Mouse (Mus musculus): ENCODE measurements around the gene Chrnb2.

The Chrnb2 gene

DNA sequence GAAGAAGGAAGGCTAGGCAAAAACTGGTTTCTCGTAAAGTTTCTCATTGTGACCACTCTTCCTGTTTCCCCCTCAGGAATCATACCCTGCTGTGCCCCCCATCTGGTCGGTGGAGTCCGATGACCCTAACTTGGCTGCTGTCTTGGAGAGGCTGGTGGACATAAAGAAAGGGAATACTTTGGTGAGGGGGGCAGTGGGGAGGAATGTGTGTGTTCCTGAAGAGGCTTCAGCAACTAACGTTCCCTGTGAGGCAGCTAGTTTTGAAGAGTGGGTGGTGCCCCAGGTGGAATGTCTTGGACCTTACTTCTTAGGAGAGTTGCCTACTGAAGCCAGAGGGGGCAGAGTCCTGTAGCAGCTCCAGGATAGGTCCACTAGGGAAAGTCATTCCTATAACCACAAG, 11.6 kb upstream of the Chrnb2 start:
- DNase-seq (ENCODE audit: low spot score), result no peak

DNA sequence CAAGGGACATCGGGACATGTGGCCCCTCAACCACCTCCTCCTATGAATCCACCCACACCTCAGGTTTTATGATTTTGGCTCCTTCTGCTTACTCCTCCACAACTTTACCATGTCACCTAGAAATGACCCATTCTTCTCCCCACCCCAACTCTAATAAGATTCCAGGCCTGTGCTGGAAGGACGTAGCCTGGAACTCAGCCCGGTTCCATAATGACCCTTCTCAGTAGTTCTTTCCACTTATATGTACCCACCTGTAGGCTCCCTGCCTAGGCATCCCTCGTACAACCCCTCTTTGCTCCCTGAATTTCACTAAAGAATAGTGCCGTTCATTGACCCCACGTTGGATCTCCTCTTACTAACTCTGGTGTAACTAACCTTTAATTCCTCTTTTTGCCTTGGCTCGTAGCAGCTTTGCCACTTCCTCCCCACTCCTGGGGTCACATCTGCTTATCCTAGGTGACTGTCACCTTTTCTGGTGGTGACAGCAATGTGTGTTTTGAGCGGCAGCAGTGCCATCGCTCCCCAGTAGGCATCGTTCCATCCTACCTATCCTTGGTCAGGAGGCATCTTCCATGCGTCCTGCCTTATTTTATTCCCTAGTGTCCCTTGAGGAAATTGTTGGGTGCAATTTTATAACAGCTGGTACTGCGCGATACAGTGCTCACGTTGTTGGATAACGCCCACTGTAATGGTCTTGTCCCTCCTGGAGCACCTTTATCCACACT, 10.0 kb upstream of the Chrnb2 start:
- no peak for DNase-seq (ENCODE audit: low spot score)

DNA sequence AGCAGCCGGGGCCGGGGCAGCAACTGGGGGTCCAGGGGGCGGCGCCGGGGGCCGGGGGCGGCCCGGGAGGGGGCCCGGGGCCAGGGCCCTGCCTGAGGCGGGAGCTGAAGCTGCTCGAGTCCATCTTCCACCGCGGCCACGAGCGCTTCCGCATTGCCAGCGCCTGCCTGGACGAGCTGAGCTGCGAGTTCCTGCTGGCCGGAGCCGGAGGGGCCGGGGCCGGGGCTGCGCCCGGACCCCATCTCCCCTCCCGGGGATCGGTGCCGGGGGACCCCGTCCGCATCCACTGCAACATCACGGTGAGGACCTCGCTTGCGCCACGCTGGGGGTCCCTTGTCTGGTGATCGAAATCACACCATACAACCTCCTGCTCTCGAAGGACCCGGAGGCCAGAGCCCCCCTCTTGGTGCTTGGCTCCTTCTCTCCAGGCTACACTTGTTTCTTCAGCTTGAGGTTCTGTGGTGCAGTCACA, 9.3 kb upstream of the Chrnb2 start:
- DNase-seq (ENCODE audit: low spot score), result peak; percentile 18

DNA sequence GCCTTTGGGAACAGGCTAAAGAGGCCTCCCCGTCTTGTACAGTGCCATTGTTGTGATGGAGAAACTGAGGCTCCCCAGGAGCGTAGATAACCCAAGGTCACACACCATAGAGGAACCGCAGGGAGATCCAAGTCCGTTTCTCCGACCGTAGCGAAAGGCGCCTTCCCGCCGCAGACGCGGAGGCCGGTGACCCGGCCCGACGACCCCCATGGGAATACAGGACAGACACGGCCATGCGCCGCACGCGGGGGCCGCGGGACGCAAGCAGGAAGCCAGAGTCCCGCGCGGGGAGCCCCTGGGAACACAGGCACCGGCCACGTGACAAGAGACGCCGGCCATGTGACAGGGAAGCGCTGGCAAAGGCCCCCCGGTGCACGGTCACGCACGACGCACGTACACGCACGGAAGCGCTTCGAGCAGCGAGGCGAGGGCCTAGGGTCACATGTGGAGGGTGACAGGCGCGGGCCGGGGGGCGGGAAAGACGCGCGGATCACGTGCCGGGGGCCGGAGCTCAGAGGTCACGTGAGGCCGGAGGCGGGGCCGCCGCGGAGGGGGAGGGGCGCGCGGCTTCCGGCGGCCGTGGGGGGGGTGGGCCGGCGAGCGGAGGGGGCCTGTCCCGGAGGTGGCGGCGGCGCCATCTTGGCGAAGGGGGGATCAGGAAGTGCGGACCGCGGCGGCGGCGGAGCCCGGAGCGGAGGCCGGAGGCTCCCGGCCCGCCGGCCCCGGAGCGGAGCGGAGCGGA, 8.7 kb upstream of the Chrnb2 start, which contains the start of gene Ube2q1:
Gene Ube2q1 (plus strand): TSS at position 649 of the 742 bp plus-strand sequence.
- DNase-seq (ENCODE audit: low spot score), result peak; percentile 78

DNA sequence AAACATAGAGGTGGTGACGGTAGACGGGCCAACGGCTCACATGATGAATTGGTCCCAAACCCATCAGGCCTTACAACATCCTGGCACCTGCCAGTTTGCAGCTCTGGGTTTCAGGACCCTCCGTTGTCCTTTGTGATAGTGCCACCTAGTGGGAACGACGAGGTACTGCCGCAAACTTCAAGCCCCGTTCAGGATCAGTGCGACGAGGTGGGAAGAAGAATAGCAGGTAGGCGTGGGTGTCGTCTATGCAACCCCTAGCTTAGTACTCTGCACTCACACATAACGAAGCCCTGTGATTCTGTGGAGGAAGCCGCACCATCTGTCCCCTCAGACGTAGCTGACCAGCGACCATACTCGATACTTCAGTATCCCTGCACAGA, 8.1 kb upstream of the Chrnb2 start:
- DNase-seq (ENCODE audit: low spot score), result peak; percentile 83

DNA sequence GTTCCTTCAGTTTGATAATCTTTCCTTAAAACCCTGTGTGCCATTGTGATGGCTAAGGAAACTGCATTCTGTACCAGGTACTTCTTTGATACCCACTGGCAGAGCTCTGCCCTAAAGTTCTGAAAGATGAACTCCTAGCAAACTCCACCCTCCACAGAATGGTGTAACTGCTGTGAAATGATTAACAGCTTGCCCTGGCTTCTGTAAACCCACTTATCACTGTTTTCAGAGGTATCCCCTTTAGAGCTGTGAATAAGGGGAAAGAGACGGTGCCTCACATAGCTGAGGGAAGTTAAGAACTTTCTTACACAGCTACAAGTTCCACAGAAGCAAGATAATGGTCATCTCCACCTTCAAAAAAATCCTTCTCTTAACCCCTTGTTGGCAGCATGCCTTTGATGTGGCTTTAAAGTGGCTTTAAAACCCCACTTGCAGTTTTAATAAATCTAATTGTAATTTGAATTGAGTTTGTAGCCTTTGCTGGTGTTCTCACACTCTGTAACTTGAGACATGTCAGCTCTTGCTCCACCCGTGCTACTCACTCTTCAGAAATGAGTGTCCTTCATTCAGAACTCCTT, 6.1 kb upstream of the Chrnb2 start:
- DNase-seq (ENCODE audit: low spot score), result no peak

DNA sequence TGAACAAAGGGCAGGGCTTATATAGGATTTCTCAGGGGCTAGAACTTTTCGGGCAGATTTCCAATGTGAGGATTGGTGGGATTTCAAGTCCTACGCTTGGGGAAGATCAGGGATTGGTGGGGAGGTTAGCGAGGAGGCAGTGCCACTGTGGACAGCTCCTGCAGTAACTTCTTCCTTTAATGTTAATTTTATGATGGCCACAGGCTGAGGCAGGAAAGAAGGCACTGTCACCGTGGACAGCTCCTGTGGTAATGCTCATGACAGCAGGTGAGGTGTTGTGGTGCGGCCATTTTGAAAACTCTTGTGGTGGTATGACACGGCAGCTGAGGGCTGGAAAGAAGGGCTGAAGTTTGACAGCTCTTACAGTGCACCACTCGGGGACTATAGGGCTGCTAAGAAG, 5.2 kb upstream of the Chrnb2 start:
- no peak for DNase-seq (ENCODE audit: low spot score)

DNA sequence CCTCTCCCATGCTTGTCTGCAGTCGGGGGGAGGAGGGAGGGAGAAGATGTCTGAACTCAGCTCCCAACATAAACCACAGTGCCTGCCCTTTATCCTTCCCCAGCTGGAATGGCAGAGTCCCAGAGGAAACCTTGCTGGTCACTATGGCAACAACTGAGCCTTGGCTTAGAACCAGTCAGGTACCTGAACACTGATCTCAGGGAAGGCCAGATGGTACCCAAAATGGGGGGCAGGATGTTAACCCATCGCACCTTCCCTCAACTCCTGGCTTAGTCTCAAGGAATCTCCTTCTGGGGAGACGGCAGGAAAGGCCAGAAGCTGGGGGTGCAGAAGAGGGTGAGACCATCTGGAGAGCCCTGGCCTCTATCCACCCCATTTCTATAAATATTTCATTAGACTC, 4.6 kb downstream of the Chrnb2 start:
- no peak for DNase-seq (ENCODE audit: low spot score)

DNA sequence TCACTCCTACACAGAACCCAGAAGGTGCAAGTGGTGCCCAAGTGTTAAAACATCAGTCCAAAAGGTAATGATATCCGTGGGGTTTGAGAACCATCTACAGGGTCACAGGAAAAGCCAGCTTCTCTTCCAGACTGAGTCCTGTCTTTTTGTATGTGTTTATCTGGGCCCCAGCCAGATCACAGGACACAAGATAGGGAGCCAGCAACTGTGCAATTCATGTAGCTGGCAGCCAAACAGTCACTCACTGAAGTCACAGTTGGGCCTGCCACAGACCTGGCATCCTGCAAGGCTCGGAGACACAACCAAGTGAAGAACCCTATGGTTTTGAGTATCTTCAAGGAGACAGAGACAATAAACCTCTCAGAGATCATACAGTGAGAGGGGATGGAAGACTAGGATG, 6.6 kb downstream of the Chrnb2 start:
- DNase-seq (ENCODE audit: low spot score), result no peak

DNA sequence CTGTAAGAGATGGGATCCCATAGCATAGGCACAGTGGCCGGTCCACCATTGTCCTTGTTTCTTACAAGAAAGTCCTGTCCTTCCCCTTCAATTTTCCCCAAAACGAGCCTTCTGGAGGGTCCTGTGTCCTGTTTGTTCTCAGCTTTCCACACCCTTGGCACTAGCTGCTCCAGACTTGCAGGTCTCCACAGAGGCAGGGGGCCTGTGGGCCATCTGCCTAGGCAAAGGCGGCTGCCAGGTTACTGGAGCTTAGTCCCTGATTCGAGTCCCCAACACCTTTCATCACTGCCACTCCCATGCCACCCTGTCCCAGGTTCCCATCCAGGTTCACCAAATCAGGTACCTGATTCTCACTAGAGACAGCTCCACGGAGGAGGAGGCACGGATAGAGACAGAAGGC, 9.1 kb downstream of the Chrnb2 start:
- DNase-seq (ENCODE audit: low spot score), result no peak

DNA sequence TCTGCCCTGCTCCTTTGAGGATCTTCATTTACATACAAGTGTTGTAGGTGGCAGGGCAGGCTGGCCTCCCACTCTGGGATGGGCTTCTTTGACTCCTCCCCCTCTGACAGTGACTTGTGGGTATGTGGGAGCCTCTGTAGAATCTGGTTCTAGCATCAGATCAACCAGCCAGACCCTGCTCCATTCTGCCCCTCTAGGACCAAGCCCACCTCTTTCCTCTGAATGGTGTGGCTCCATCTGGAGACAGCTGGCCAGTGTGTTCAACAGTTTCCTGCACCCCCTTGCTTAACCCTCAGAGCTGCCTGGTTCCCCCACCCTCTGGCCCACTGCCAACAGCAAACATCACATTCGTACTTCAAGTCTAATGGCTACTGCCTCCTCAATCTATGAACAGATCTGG, 12.1 kb downstream of the Chrnb2 start:
- DNase-seq (ENCODE audit: low spot score), result no peak

DNA sequence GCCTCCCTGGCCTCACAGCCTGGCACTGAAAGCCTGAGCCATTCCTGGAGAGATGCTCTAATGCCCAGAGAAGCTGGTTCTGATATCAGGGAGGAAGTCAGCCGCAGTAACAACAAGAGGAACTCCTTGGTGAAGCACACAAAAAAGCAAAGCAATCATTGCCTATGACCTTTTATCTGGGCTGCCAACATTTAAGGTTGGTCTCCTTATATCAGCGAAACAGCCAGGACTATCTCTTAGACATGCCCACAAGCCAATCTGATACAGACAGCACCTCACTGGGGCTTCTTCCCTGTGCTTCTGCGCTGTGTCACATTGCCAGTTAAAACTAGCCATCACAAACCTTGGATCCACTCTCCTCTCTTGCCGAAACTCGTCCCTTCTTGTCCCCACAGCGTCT, 25.9 kb downstream of the Chrnb2 start:
- DNase-seq (ENCODE audit: low spot score), result no peak

DNA sequence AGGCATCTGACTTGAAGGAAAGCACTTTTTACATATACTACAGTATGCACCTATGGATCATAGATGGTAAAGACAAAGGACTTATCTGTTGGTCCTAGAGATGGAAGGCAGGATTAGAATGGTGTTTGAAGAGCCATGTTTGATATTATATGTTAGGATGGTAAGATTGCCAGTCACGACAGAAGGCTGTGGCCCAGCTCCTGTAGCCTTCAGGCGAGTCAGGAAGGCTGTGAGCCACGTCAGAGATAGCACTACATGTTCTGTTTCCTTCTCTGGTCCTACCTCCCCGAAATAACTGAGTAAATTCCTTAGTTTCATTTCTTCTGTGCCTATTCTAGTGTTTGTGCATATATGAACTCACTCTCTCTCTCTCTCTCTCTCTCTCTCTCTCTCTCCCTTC, 32.3 kb downstream of the Chrnb2 start:
- DNase-seq (ENCODE audit: low spot score), result no peak

DNA sequence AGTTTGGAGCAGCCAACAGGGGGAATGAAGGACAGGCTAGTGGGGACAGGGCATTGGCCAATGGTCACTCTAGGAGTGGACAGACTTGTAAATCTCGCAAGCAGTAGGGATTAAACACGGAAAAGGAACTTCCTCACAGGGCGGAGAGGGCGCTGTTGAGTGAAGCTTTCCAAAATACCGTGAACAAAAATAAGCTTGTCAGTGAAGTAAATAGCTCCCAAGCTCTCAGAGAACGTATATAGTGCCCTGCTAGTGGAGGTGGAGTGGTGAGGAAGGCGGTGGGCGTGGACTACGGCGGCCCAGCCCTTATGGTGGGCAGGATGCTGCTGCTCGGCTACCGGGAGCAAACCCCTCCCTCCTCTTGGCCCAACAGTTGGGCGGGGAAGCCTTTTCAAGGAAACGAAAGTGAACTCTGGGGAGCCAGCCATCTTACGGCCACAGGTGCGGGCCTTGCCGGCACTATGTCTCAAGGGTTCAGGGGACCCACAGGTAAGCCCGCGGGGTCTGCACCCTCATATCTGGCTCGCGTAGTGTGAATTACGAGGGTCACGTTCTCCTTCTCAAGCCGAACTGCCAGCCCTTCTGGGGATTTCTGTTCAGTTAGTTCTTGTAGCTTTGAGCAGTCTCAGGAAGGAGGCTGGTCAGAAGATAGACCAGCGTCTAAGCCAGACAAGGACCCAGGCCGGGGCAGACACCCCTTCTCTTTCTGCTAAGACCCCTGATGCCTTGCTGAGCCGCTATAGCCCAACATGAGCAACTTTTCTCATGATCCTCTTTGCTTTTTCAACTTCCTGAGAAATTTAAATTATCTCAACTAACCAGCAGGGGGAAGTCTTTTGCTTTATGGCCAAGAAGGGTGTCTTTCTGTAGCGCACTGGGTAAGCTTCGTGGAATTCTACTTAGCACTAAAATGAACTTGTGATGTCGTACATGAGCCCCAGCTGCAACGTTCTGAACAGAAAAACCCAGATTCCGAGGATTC, 33.8 kb downstream of the Chrnb2 start:
- DNase-seq (ENCODE audit: low spot score), result peak; percentile 86

DNA sequence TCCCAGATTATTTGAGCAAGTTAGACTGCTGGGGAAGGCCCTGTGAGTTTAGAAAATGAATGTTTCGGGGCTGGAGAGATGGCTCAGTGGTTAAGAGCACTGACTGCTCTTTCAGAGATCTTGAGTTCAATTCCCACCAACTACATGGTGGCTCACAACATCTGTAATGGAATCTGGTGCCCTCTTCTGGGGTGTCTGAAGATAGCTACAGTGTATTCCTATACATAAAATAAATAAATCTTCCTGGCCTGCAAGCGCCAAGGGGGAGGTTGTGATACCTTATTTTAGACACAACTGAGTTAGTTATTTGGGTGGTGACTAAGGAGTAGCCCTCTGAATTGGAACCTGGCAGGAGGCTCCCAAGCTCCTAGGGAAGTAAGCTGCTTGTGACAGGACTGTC, 35.6 kb downstream of the Chrnb2 start:
- no peak for DNase-seq (ENCODE audit: low spot score)

DNA sequence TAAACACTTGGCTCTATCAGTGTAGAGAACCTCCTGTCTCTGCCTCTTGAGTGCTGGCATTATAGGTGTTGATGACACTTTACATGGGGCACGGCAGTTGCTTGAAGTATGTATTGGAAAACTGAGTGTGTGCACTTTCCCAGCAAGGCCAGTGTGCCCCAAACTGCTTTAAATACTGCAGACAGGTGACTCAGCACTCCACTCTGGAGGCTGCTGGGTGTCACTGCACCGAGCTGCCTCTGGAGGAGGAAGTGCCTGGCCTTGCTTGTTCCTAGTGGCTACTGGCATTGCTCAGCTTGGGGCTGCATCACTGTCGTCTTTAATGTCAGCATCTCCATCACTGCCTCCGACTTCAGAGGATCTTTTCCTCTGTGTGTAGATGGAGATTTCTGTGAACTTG, 37.4 kb downstream of the Chrnb2 start:
- DNase-seq (ENCODE audit: low spot score), result peak; percentile 33

DNA sequence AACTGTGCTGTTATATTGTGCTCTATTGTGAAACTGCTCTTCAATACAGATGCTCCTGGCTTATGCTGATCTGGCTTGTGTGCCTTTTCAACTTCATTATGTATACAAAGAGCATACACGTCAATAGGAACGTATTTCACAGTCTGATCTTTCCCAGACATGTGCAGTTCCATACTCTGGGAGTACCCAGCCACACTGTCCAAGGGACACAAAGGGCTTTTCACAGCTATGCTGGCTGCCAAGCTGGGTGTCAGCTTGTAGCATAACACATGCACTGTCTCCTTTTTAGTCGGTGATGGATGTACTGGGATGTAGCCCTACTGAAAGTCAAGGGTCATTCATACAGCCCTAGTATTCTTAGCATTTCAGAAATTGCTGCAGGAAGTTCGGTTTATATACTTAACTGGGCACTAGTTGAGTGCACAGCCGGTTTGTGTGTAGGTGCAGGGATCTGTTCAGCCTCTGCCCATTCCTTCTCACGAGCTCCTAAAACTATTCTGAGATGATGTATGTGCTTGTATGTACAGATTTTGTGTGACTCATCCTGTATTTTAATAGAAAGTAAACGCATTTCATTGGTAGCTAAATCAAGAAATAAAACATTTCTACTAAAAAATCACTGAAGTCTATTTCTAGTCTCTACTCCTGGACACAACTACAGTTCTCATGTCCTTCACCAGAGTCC, 40.9 kb downstream of the Chrnb2 start:
- DNase-seq (ENCODE audit: low spot score), result no peak

DNA sequence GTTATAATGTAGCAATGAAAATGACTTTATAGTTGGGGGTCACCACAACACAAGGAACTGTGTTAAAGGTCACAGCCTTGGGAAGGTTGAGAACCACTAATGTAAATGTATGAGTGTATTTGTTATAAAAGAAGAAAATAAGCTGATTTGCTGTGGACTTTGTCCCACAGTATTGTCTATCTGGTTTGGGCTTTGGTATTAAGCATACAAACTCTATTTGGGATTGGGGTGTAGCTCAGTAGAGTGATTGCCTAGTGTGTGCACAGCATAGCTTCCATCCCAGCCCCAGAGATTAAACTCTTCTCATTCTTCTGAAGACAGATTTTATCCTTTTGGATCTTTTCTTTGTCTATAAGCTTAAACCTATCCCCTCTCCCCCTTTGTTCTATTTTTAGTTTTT, 42.4 kb downstream of the Chrnb2 start:
- no peak for DNase-seq (ENCODE audit: low spot score)

DNA sequence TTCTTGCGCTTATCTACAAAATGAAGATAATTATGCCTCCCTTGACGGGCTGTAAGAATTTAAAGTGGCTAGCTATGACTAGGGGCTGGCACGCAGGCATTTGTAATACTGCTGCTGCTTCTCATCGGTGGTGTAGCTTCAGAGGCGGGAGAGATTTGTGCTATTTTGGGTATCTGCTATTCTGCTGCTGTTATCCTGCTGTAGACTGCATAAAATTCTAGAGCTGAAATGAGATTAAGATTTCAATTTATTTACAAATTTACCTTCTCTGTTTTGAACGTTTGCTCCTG, 48.5 kb downstream of the Chrnb2 start:
- DNase-seq (ENCODE audit: low spot score), result no peak

DNA sequence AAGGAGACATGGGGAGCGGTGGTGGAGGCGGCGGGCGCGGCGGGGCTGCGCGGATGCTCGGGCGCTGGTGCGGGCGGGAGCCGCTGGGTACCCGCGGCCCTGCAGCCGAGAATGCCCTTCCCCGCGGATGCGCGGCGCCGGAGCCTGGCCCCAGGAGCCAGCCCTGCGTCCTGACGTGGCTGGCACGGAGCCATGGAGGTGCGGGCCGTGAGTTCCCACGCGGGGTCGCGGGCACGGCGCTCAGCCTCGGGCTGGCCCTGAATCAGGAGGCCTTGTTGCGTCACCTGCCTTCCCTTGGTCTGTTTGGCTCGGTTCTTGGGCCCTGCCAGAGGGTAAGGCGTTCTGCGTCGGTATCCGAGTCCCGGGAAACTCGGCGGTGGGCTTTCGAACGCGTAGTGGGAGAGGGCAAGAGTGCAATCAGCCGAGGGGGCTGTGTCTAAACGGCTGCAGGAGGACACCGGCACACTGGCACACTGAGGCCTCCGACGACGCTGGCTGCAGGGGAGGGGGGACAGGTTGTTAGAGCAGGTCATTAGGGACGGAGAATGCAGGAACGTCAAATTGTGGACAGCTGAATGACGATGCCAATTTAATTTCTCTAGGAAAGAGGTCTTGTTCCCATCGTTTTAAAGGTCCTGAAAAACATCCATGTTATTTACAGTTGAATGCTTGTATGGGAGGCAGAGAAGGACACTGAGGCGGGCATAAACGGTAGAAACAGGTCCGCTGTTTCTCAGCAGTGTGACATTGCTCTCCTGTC, 49.0 kb downstream of the Chrnb2 start:
- peak; percentile 15 for DNase-seq (ENCODE audit: low spot score)

All from c-Kit-positive CD71-positive TER-119-positive erythroid progenitor cells, embryonic 14.5 days (primary cell).